Mouse (Mus musculus): ENCODE data around the gene Olfr1133.
"Not testable (repeated sequence)": the region's sequence is repeated elsewhere in the genome, so short reads cannot be mapped to it uniquely, and the experiment has no call there.

Gene Olfr1133

GRCm38 (mm10) chr2:87647274-87647673, at the start of gene Olfr1133:
TSS of gene Olfr1133 (minus strand) at chr2:87647374.
- no peak for DNase-seq

- DNase-seq: no peak
Observed at GRCm38 (mm10) chr2:87693847-87694246, 46.7 kb upstream of the Olfr1133 start, which contains the start of gene Olfr1136. TSS of gene Olfr1136 (minus strand) at chr2:87693947.

- DNase-seq: no peak
Observed at GRCm38 (mm10) chr2:87673564-87673963, 26.4 kb upstream of the Olfr1133 start, which contains the start of gene Olfr1135. TSS of gene Olfr1135 (minus strand) at chr2:87673664.

GRCm38 (mm10) chr2:87658360-87658759, 11.2 kb upstream of the Olfr1133 start, which contains the start of gene Olfr1134:
TSS of gene Olfr1134 (minus strand) at chr2:87658460.
- no peak for DNase-seq

GRCm38 (mm10) chr2:87642441-87642840, 4.7 kb downstream of the Olfr1133 start:
- DNase-seq: no peak

GRCm38 (mm10) chr2:87637435-87637834, 9.7 kb downstream of the Olfr1133 start, which contains the start of gene Olfr1132:
TSS of gene Olfr1132 (minus strand) at chr2:87637535.
- no peak for DNase-seq

- DNase-seq: no peak
Observed at GRCm38 (mm10) chr2:87626804-87627203, 20.4 kb downstream of the Olfr1133 start, which contains the start of gene Olfr1131. TSS of gene Olfr1131 (plus strand) at chr2:87627104.

GRCm38 (mm10) chr2:87605912-87606311, 41.3 kb downstream of the Olfr1133 start, which contains the start of gene Olfr1130:
TSS of gene Olfr1130 (plus strand) at chr2:87606212.
- not testable (repeated sequence) for DNase-seq

Measured in cerebellum, adult 11 months (tissue).